ENCODE assay signal across 8 mouse cellular contexts in the genomic region with DNA sequence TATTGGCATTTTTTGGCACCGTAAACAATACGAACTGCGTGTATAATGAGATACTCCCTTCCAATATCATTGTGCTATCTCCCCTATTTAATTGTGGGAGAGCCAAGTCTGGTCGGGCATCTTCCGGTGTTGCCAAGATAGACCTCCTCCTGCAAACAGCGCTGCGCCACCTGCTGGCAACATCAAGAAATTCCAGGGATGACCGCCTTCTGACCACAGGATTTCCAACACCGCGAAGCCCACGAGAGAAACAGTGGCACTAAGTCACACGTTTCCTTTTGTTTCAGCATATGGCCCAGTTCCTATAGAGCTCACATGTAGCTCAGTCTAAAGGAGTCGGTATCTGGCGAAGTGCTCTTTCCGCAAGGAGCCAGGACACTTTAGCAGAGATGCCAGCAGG. TPM values are rescaled to one million over a fixed set of nuclear protein-coding genes. Genes with fewer than 3 reads are reported as not detected.
DNase-seq lines count a peak whose midpoint lies in the region; ATAC-seq and TF ChIP-seq lines count a peak whose summit lies in the region.

No protein-coding gene starts in this region.

- H3K27me3 ChIP-seq in hindbrain, embryonic 14.5 days (ENCODE audit: control insufficient read depth, insufficient read depth, low read length) = no peaks in the 10 kb centered on the region
- peaks cover 8% of the 10 kb centered on the region; the same call in 1 of the 2 replicates for H3K27me3 ChIP-seq in limb, embryonic 10.5 days (ENCODE audit: low read depth, poor library complexity, severe bottlenecking)
- H3K27me3 ChIP-seq in midbrain, postnatal 0 days (ENCODE audit: insufficient read depth, low read length) = no peaks in the 10 kb centered on the region

- H3K27ac ChIP-seq in layer of hippocampus, adult 2 months = no peak overlapping the region
- H3K27ac ChIP-seq in hindbrain, embryonic 14.5 days = no peak overlapping the region
- H3K27ac ChIP-seq in limb, embryonic 10.5 days = no peak overlapping the region
- no peak overlapping the region for H3K27ac ChIP-seq in midbrain, postnatal 0 days (ENCODE audit: low read depth, low read length)

- WGBS in hindbrain, embryonic 14.5 days = 14% methylated on average over 15 of the region's 15 CpGs
- 18% methylated on average over 15 of the region's 15 CpGs for WGBS in limb, embryonic 10.5 days
- WGBS in midbrain, postnatal 0 days = 16% methylated on average over 15 of the region's 15 CpGs

- H3K9ac ChIP-seq in hindbrain, embryonic 14.5 days = no peak overlapping the region
- no peak overlapping the region for H3K9ac ChIP-seq in midbrain, postnatal 0 days (replicated peaks; ENCODE audit: low read length, poor library complexity, severe bottlenecking)

- H3K4me3 ChIP-seq in layer of hippocampus, adult 2 months = no peak overlapping the region
- no peak overlapping the region for H3K4me3 ChIP-seq in hindbrain, embryonic 14.5 days (replicated peaks; ENCODE audit: low read length)
- H3K4me3 ChIP-seq in limb, embryonic 10.5 days = no peak overlapping the region
- no peak overlapping the region for H3K4me3 ChIP-seq in midbrain, postnatal 0 days (ENCODE audit: low read depth, low read length)

- ATAC-seq in frontal cortex, adult (ENCODE audit: low TSS enrichment) = peak; percentile 89
- peak; percentile 55; the same call in 1 of the 2 replicates for ATAC-seq in hindbrain, embryonic 14.5 days (ENCODE audit: low FRiP score)
- ATAC-seq in midbrain, postnatal 0 days (ENCODE audit: low FRiP score) = no peak

- no peaks in the 10 kb centered on the region for H3K36me3 ChIP-seq in hindbrain, embryonic 14.5 days (replicated peaks; ENCODE audit: control insufficient read depth, insufficient read depth)
- H3K36me3 ChIP-seq in limb, embryonic 10.5 days = no peaks in the 10 kb centered on the region
- H3K36me3 ChIP-seq in midbrain, postnatal 0 days (ENCODE audit: insufficient read depth, low read length) = no peaks in the 10 kb centered on the region

- no peaks in the 10 kb centered on the region for H3K9me3 ChIP-seq in hindbrain, embryonic 14.5 days (ENCODE audit: control insufficient read depth, low read length)
- no peaks in the 10 kb centered on the region for H3K9me3 ChIP-seq in limb, embryonic 10.5 days (replicated peaks)
- no peaks in the 10 kb centered on the region for H3K9me3 ChIP-seq in midbrain, postnatal 0 days (ENCODE audit: low read length)

- no peaks in the 10 kb centered on the region for H3K4me1 ChIP-seq in hindbrain, embryonic 14.5 days (replicated peaks; ENCODE audit: control insufficient read depth, insufficient read depth, low read length)
- H3K4me1 ChIP-seq in limb, embryonic 10.5 days = peaks cover 2% of the 10 kb centered on the region; the same call in 1 of the 2 replicates
- H3K4me1 ChIP-seq in midbrain, postnatal 0 days (ENCODE audit: insufficient read depth, low read length) = no peaks in the 10 kb centered on the region

- TF ChIP-seq CTCF in layer of hippocampus, adult 2 months (conservative IDR thresholded peaks at IDR 0.05) = peak; percentile 92
- peak; percentile 92 for TF ChIP-seq CTCF in midbrain, postnatal 0 days (IDR thresholded peaks at IDR 0.05)

- H3K4me2 ChIP-seq in hindbrain, embryonic 14.5 days (replicated peaks) = peak overlapping the region; percentile 29; the same call in 1 of the 2 replicates
- H3K4me2 ChIP-seq in midbrain, postnatal 0 days (ENCODE audit: low read depth, low read length, poor library complexity, severe bottlenecking) = 0 out of 2 replicates have a peak overlapping the region, but pooled peaks have one; percentile 22

- peak; percentile 13 to 60 for DNase-seq in layer of hippocampus, adult 2 months (ENCODE audit: low spot score in 2 of 2)
- no peak for DNase-seq in layer of hippocampus, adult 9-10 months (ENCODE audit: low spot score)
- DNase-seq in cerebellum, adult 11-12 months = peak; percentile 6
- peak; percentile 66 for DNase-seq in hindbrain, embryonic 14.5 days (ENCODE audit: low spot score)
- peak; percentile 84 for DNase-seq in limb, embryonic 10.5 days (ENCODE audit: low spot score)
- peak; percentile 78 for DNase-seq in midbrain, postnatal 0 days (ENCODE audit: low spot score)
- peak; percentile 47 to 82 for DNase-seq in spleen, postnatal 4 days (ENCODE audit: low spot score in 2 of 2)

RNA-seq across cellular contexts. Expression of a gene that starts 24.6 kb away (rescaled TPM):
- total RNA-seq in layer of hippocampus, adult 2 months (2021) = not detected
- 10.7 and 16.5 TPM in 2 replicates for polyA plus RNA-seq in hindbrain, embryonic 14.5 days (2014; fragmentation: Nextera tagmentation; extraction: Ambion mirVana)
- not detected in 2 replicates for polyA plus RNA-seq in limb, embryonic 10.5 days (2016; fragmentation: Nextera tagmentation; extraction: Ambion mirVana)
- 0.66 and 0.76 TPM in 2 replicates for total RNA-seq in midbrain, postnatal 0 days (2014; rRNA removed)
- polyA plus RNA-seq in midbrain, postnatal 0 days (2015; fragmentation: Nextera tagmentation; extraction: Ambion mirVana) = not detected in 2 replicates

RNA-seq across cellular contexts. Expression of a gene that starts 27.1 kb away (rescaled TPM):
- 1 to 10 TPM; 3.5 TPM for total RNA-seq in layer of hippocampus, adult 2 months (2021)
- 1.8 and 2.0 TPM in 2 replicates for polyA plus RNA-seq in hindbrain, embryonic 14.5 days (2014; fragmentation: Nextera tagmentation; extraction: Ambion mirVana)
- polyA plus RNA-seq in limb, embryonic 10.5 days (2016; fragmentation: Nextera tagmentation; extraction: Ambion mirVana) = 1.0 and 1.2 TPM in 2 replicates
- total RNA-seq in midbrain, postnatal 0 days (2014; rRNA removed) = 1.6 and 2.7 TPM in 2 replicates
- polyA plus RNA-seq in midbrain, postnatal 0 days (2015; fragmentation: Nextera tagmentation; extraction: Ambion mirVana) = 3.8 and 4.9 TPM in 2 replicates
